Mouse (Mus musculus) E14TG2a.4 (cell line): Measurements from ENCODE around the gene Dnaic2.

ENCODE experiments used
- CTCF ChIP-seq: conservative IDR thresholded peaks from 2 replicates; pipeline ENCODE4 v1.5.1; 2014; ENCODE audit warnings: low read length
- NANOG ChIP-seq: IDR thresholded peaks from 2 replicates; pipeline ENCODE4 v1.6.1; 2014; ENCODE audit warnings: borderline replicate concordance, low read length, mixed read lengths
- POU5F1 ChIP-seq: IDR thresholded peaks from 2 replicates; pipeline ENCODE4 v1.6.1; 2014; ENCODE audit warnings: low read length, borderline replicate concordance

- TF ChIP-seq CTCF: no peak
- no peak for TF ChIP-seq POU5F1
- no peak for TF ChIP-seq NANOG
Measured at GRCm38 (mm10) chr11:114684627-114685373, 42.4 kb upstream of the Dnaic2 start.
